Mouse (Mus musculus) hindbrain, embryonic 11.5 days (tissue): Measurements from ENCODE around the gene Rap1a. TPM values are rescaled to one million over a fixed set of nuclear protein-coding genes. Genes with fewer than 3 reads are reported as not detected.

Experiments
- ATAC-seq: fragments of 200-750 bp; cut with Nextera tagmentation; 2 replicates; pipeline ENCODE4 v1.8.0; 2017; ENCODE audit warnings: mild to moderate bottlenecking, moderate TSS enrichment, moderate library complexity; ENCODE audit not compliant: low FRiP score
- DNase-seq: peaks from one replicate; pipeline ENCODE4 v3.0.0-alpha.2; 2015; ENCODE audit warnings: low spot score
- H3K27ac ChIP-seq: fragments of 300-500 bp; sonication (generic); 2 replicates; pipeline ENCODE4 v1.5.1; 2014; ENCODE audit warnings: mild to moderate bottlenecking, low read depth, low read length
- H3K27me3 ChIP-seq: fragments of 300-500 bp; sonication (generic); 2 replicates; pipeline ENCODE4 v1.6.1; 2014; ENCODE audit warnings: mild to moderate bottlenecking, low read length, moderate library complexity, mixed read lengths; ENCODE audit not compliant: control insufficient read depth, insufficient read depth
- H3K36me3 ChIP-seq: fragments of 300-500 bp; sonication (generic); 2 replicates; pipeline ENCODE4 v1.6.1; 2014; ENCODE audit warnings: mild to moderate bottlenecking, low read length, moderate library complexity, mixed read lengths; ENCODE audit not compliant: control insufficient read depth, insufficient read depth
- H3K4me1 ChIP-seq: fragments of 300-500 bp; sonication (generic); replicated peaks from 2 replicates; pipeline ENCODE4 v1.6.1; 2014; ENCODE audit warnings: low read length, mixed read lengths; ENCODE audit not compliant: control insufficient read depth, insufficient read depth
- H3K4me2 ChIP-seq: fragments of 300-500 bp; sonication (generic); replicated peaks from 2 replicates; pipeline ENCODE4 v1.6.1; 2014; ENCODE audit warnings: mild to moderate bottlenecking, low read depth, low read length
- H3K4me3 ChIP-seq: fragments of 300-500 bp; sonication (generic); 2 replicates; pipeline ENCODE4 v1.5.1; 2014; ENCODE audit warnings: low read depth, low read length
- H3K9ac ChIP-seq: fragments of 300-500 bp; sonication (generic); 2 replicates; pipeline ENCODE4 v1.6.1; 2014; ENCODE audit warnings: low read depth, low read length
- H3K9me3 ChIP-seq: fragments of 300-500 bp; sonication (generic); 2 replicates; pipeline ENCODE4 v1.6.1; 2016; ENCODE audit warnings: low read length; ENCODE audit not compliant: control insufficient read depth
- WGBS: fragments of 180-500 bp; shearing (Covaris S2); extraction: QIAGEN DNeasy Blood & Tissue Kit; methylation state at CpG from one replicate; pipeline ENCODE4 v1.1.7; 2014; 5-methylcytosine and 5-hydroxymethylcytosine counted together
- polyA plus RNA-seq: library from polyadenylated mRNA; unstranded; fragments of >200 nt; fragmentation: Nextera tagmentation; extraction: Ambion mirVana; gene quantifications from 2 replicates; pipeline ENCODE4 v1.2.1, GENCODE M21; 2014

Rap1a gene
- polyA plus RNA-seq, 1 experiment from 2014 or later: 83.7 TPM

DNA sequence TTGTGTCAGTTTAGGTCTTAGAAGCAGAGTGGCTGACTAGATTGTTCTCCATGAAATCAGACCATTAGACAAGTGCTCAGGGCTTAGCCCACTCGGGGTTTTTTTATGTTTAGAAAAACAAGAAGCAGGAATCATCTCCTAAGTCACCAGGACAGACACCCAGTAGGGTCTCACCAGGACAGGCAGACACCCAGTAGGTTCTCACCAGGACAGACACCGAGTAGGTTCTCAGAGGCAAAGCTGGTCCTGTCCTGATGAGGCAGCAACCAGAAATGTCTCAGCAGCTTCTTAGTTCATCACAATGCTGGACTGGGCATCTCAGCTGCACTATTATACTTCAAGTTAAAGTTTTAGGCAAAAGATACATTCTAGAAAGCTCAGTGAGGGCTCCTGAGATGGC, 23.6 kb upstream of the Rap1a start:
- ATAC-seq: no peak
- Histone ChIP-seq H3K27ac (no peak overlapping the region), H3K4me1 (no peaks in the 10 kb centered on the region), H3K4me2 (no peak overlapping the region), H3K9ac (no peak overlapping the region), H3K36me3 (no peaks in the 10 kb centered on the region), H3K27me3 (no peaks in the 10 kb centered on the region), H3K4me3 (no peak overlapping the region), H3K9me3 (no peaks in the 10 kb centered on the region)
- no peak for DNase-seq
- WGBS: 63% methylated on average over 2 of the region's 2 CpGs

DNA sequence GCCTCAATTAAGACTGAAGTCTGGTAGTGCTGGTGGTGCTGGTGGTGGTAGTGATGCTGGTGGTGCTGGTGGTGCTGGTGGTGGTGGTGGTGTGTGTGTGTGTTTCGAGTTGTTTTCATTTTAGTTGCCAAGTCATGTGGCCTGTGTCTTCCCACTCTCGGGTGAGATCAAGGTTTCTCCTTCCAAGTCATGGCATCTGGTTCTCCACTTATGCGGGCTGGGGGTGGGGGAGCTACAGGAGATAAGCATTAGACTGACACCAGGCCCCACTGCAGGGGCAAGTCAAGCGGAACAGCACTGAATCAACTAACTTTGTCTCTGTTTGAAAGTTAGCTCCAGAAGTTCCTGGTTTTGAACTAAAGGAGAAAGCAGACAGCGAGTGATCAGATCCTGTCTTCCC, 23.0 kb upstream of the Rap1a start:
- Histone ChIP-seq H3K27me3 (no peaks in the 10 kb centered on the region), H3K4me2 (no peak overlapping the region), H3K9me3 (no peaks in the 10 kb centered on the region), H3K36me3 (no peaks in the 10 kb centered on the region), H3K9ac (no peak overlapping the region), H3K4me3 (no peak overlapping the region), H3K27ac (no peak overlapping the region), H3K4me1 (no peaks in the 10 kb centered on the region)
- DNase-seq (no peak), ATAC-seq (no peak)
- WGBS: 47% methylated on average over 5 of the region's 5 CpGs

DNA sequence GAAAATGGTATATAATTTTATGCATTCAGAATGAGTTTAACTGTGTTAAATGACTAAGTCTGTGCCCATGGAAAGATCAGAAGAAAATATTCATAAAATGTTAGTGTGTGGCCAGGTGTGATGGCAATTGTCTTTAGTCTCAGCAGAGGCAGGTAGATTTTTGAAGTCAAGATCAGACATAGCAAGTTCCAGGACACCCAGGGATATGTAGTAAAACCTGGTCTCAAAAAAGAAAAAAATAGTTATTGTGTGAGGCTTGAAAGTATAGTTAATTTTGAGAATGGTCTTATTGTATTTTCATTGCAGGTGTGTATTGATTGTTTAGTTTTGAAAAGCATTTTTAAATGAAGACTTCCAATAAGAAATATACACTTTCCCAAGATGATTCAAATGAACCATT, 22.5 kb upstream of the Rap1a start:
- Histone ChIP-seq H3K27me3 (no peaks in the 10 kb centered on the region), H3K4me3 (no peak overlapping the region), H3K27ac (no peak overlapping the region), H3K9me3 (no peaks in the 10 kb centered on the region), H3K36me3 (no peaks in the 10 kb centered on the region), H3K9ac (no peak overlapping the region), H3K4me2 (no peak overlapping the region), H3K4me1 (no peaks in the 10 kb centered on the region)
- ATAC-seq (no peak), DNase-seq (no peak)

DNA sequence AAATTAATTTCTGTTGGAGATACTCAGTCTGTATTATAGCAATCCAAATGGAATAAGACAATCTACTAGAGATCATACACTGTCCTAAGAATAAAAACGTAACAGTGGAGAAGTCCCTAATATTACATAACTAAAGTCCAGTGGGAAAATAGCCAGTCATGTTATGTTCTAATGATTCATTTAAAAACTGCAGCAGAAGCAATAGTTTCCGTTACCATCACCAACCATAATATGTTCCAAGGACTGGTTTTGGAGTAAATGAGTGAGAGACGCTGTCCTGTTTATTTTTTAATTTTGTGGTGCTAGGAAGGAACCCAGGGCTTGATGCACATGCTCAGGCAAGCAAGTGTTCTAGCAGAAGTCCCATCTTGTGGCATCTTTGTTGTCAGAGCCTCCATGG, 20.4 kb upstream of the Rap1a start:
- 80% methylated on average over 3 of the region's 3 CpGs for WGBS
- Histone ChIP-seq H3K4me3 (no peak overlapping the region), H3K9me3 (no peaks in the 10 kb centered on the region), H3K27ac (no peak overlapping the region), H3K27me3 (no peaks in the 10 kb centered on the region), H3K4me1 (no peaks in the 10 kb centered on the region), H3K9ac (no peak overlapping the region), H3K36me3 (no peaks in the 10 kb centered on the region), H3K4me2 (no peak overlapping the region)
- no peak for ATAC-seq
- DNase-seq: no peak

DNA sequence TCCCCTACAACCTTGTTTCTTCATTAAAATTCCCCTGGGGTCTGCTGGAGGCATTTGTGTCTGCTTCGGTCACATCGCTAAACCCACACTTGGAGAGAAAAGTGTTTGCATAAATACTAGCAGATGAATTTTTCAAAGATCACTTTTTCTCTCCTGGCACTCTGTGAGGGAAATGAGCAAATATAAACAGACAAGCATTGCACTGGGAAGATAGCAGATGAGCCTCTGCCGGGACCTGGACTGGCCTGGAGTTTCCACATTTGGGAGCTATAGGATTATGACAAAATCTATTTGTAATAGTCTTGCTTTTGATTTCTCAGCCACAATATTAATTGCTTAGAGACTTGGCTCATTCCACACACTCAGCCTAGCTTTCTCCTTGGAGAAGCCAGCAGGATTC, 19.1 kb upstream of the Rap1a start:
- Histone ChIP-seq H3K27me3 (no peaks in the 10 kb centered on the region), H3K4me3 (no peak overlapping the region), H3K36me3 (no peaks in the 10 kb centered on the region), H3K27ac (no peak overlapping the region), H3K4me1 (no peaks in the 10 kb centered on the region), H3K4me2 (no peak overlapping the region), H3K9me3 (no peaks in the 10 kb centered on the region), H3K9ac (no peak overlapping the region)
- 75% methylated on average over 3 of the region's 3 CpGs for WGBS
- DNase-seq (no peak), ATAC-seq (no peak)

DNA sequence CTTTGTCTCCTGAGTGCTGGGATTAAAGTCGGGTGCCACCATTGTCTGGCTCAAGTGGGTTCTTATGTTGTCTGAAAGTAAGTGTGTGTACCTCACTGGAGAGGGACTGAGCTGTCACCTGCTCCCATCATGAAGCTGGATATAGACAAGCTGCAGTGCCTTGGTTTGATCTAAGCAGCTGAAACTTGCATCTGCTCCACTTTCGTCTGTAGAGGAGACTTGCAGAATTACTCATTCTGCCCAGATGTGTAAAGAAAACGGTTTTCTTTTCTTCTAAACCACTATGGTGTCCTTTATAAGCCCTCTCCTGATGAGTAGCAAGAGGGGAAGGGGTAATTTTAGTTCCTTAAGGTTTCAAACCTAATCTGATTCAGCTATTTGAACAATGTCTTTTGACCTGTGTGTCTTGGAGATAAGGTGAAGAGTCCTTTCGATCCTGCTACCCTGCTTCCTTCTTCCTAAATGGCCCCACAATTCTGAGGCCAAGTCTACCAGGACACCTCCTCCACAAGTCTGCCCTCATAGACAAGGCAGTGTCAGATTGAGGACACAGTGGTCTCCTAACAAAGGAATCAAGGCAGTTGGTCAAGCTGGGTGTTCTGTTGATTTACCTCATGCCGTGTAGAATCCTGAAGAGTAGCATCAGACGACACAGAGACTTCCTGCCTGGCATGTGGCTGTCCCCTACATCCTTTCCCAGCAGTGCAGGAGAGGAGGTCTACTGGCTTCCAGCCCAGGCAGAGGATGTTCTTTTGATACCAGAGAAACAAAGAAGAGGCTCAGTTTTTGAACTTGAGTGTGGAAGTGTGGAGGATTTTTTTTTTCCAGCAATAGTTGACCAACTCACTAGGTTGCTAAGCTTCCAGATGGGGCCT, 17.2 kb upstream of the Rap1a start:
- no peak overlapping the region for H3K4me3 ChIP-seq
- no peak overlapping the region for H3K4me2 ChIP-seq
- DNase-seq (no peak), ATAC-seq (no peak)
- H3K4me1 ChIP-seq: no peaks in the 10 kb centered on the region
- 66% methylated on average over 6 of the region's 6 CpGs for WGBS
- no peak overlapping the region for H3K9ac ChIP-seq
- no peaks in the 10 kb centered on the region for H3K27me3 ChIP-seq
- no peaks in the 10 kb centered on the region for H3K36me3 ChIP-seq
- H3K9me3 ChIP-seq: no peaks in the 10 kb centered on the region
- H3K27ac ChIP-seq: no peak overlapping the region

DNA sequence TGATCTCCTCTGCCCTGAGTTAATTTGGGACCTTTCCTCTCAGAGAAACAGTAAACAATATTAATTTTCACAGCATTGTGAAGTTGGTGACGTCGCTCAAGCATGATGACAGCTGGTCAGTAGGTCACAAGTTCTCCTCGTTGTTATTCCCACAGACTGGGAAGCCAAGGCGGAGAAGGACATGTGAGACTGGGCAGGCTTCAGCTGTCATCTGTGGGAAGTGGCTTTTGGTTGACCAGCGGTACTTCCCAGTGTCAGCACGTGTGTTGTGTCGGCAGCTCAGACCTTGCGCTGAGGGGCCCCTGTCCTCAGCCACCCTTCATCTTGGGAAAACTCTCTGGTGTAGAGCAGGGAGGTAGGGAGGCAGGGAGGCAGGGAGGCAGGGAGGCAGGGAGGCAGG, 15.0 kb upstream of the Rap1a start:
- H3K4me1 ChIP-seq: no peaks in the 10 kb centered on the region
- H3K4me2 ChIP-seq: no peak overlapping the region
- DNase-seq (no peak), ATAC-seq (no peak)
- H3K9ac ChIP-seq: no peak overlapping the region
- H3K36me3 ChIP-seq: no peaks in the 10 kb centered on the region
- WGBS: 76% methylated on average over 8 of the region's 8 CpGs
- H3K27ac ChIP-seq: no peak overlapping the region
- H3K4me3 ChIP-seq: no peak overlapping the region
- no peaks in the 10 kb centered on the region for H3K9me3 ChIP-seq
- H3K27me3 ChIP-seq: no peaks in the 10 kb centered on the region

DNA sequence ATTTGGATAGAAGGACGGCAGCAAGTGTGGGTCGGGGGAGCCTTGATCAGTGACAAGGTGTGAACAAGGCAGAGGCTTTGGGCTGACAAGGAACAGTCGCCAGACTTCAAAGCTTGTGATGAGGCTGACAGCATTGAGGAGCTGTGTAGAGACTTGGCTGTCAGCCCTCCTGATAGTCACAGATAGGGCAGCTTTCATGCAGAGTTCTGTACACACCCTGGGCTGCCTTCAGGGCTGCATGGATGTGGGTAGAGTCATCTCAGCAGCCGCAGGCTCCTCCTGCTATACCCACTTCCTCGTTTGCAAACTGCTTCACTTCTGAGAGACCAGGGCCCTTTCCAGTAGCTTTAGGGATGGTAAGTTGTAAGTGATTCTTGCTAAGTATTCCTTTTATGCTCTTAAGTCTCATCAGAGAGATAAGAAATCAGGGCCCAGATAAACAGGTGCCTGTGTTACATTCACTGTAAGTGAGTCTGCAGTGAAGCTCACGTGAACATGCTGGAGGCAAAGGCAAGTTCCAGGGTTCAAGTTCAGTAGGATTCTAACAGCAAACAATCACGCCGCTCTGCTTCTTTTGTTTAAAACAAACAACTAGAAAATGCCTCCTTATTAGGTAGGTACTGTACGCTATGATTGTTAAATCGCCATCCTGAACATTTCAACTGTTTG, 14.2 kb upstream of the Rap1a start:
- DNase-seq: no peak
- ATAC-seq: no peak
- no peaks in the 10 kb centered on the region for H3K4me1 ChIP-seq
- no peaks in the 10 kb centered on the region for H3K27me3 ChIP-seq
- H3K9ac ChIP-seq: no peak overlapping the region
- no peak overlapping the region for H3K27ac ChIP-seq
- WGBS: 75% methylated on average over 10 of the region's 10 CpGs
- H3K4me3 ChIP-seq: no peak overlapping the region
- H3K4me2 ChIP-seq: no peak overlapping the region
- H3K9me3 ChIP-seq: no peaks in the 10 kb centered on the region
- H3K36me3 ChIP-seq: no peaks in the 10 kb centered on the region

DNA sequence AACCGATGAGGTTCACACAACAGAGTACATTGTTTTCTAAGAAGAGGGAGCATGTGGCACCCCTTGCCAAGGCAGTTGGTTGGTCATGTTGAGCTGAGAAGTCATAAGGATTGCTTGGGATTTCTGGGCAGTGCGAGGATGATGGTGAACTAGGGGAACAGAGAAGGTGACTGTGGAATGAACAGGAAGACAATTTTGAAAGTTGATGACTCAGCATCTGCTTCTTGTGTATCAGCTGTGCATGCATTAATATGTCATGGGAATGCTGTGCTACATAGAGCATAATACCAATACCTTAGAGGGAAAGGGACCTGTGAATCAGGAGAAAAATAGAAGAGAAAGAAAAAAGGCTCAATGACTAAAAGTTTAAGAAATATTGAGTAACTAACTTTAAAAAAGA, 10.0 kb upstream of the Rap1a start:
- ATAC-seq: no peak
- Histone ChIP-seq H3K27ac (no peak overlapping the region), H3K4me3 (no peak overlapping the region), H3K9me3 (no peaks in the 10 kb centered on the region), H3K9ac (no peak overlapping the region), H3K4me2 (no peak overlapping the region), H3K4me1 (no peaks in the 10 kb centered on the region), H3K36me3 (no peaks in the 10 kb centered on the region), H3K27me3 (no peaks in the 10 kb centered on the region)
- 89% methylated on average over 2 of the region's 2 CpGs for whole genome bisulfite sequencing
- DNase-seq: no peak
